Mouse (Mus musculus) bone marrow, adult 2 months (tissue): ENCODE measurements at regions not wholly inside any gene's neighbourhood (a gene's known extent, or its start where the extent isn't known, plus 50 kb on each side); places are given as distances from the start of the nearest gene placed in this dataset.

Source experiments
- CTCF ChIP-seq: fragments of 200-500 bp; IDR thresholded peaks from 2 replicates; pipeline ENCODE4 v1.5.1; 2011; ENCODE audit warnings: low read length, control low read depth; ENCODE audit not compliant: control insufficient read depth, insufficient read depth
- POLR2A ChIP-seq: fragments of 200-500 bp; IDR thresholded peaks from 2 replicates; pipeline ENCODE4 v1.6.1; 2011; ENCODE audit warnings: low read depth, mild to moderate bottlenecking, control low read depth, low read length, borderline replicate concordance; ENCODE audit not compliant: control insufficient read depth

DNA sequence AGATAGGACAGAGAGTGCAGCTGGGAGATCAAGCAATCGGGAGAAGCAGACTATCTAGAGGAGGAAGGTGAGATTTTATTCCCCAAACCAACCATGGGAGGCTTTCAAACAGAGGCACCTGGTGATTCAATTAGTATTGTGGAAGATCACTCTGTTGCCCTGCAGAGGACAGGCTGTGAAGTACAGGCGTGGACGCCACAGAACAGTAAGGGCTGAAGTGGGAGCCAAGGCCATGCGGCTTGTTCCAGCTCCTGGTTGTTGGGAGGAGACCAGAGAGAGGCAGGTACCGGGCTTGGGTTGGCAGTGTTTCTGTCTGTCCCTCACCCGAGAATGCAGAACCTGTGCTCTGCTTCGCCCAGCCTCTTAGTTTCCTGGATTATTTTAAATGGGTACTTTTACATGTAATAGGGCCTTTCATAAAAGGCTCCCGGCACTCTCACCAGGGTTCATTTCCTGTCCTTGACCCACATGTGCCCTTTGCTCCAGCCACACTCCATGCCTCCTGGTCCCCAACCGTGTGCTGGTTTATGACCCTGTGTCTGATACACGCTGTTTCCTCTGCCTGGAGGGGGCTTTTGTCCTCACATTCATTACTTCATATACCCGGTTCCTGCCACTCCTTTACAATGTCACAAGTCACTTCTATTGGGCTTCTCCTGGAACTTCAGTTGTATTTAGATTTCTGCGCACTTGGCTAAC, 58.3 kb downstream of the Vcpkmt start:
- TF ChIP-seq CTCF (no peak), POLR2A (no peak)
